Mouse (Mus musculus): ENCODE results near the gene Chrnb2. TPM values are rescaled to one million over a fixed set of nuclear protein-coding genes. Genes with fewer than 3 reads are reported as not detected.
A peak's percentile ranks its signal among the peaks of the same experiment; 100 is the strongest.

Gene Chrnb2
- total RNA-seq (2012; rRNA removed) (0.59 and 0.63 TPM in 2 replicates), total RNA-seq (2014; rRNA removed) (0.19 and 0.39 TPM in 2 replicates), polyA plus RNA-seq (2012; ENCODE audit: insufficient read length, low read depth) (1.3 TPM in 2 replicates)

DNA sequence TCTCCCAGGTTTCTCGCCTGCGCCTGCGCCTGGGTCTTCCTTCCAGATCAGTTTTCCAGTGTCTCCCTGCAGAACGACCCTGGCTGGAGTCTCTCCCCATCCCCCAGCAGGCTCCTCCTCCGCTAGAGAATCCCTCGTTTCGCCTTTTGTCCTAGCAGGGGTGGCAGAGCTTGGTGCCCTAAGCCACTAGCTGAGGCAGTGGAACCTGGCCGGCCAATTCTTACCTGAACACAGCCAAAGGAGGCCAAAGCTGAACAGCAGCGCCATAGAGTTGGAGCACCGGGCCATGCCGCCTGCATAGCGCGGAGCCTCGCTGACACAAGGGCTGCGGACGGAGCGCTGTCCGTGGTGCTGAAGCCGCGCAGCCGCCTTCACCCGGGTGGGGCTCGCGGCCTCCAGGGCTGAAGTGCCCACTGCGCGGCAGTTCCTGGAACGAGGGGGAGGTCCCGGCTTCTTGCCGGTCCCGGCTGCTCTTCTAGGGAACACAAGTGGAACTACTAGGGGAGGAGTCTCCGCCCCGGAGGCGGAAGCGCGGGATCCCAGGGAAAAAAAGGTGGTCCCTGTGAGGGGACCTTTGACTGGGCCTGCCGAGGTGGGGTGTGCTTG, at the start of gene Chrnb2:
TSS of gene Chrnb2 (minus strand) at position 514 of the 606 bp plus-strand sequence.
- TF ChIP-seq SIN3A (IDR thresholded peaks at IDR 0.05; ENCODE audit: low read length) (peak; percentile 87), MXI1 (IDR thresholded peaks at IDR 0.05; ENCODE audit: low read depth, low read length) (peak; percentile 92), NRF1 (IDR thresholded peaks at IDR 0.05; ENCODE audit: low read depth, low read length) (peak; percentile 37; the same call in 1 of the 2 replicates), ZMIZ1 (IDR thresholded peaks at IDR 0.05; ENCODE audit: low read depth, low read length) (no peak), UBTF (IDR thresholded peaks at IDR 0.05; ENCODE audit: low read depth, low read length) (0 out of 2 replicates have a peak, but pooled peaks have one; percentile 48), ELF1 (IDR thresholded peaks at IDR 0.05; ENCODE audit: low read depth, low read length) (0 out of 2 replicates have a peak, but pooled peaks have one; percentile 17), RCOR1 (conservative IDR thresholded peaks at IDR 0.05; ENCODE audit: low read depth, low read length) (no peak)
- Histone ChIP-seq H3K4me1 (ENCODE audit: control insufficient read depth in 1 of 2, insufficient read depth in 2 of 2) (0 out of 4 replicates have a peak, but pooled peaks cover 0 to 5% of the 10 kb centered on the region in 2 experiments), H3K79me2 (replicated peaks; ENCODE audit: control insufficient read depth, extremely low read depth, insufficient read depth, poor library complexity, severe bottlenecking) (no peaks in the 10 kb centered on the region), H3K4me2 (ENCODE audit: insufficient read depth, low read depth, poor library complexity, severe bottlenecking) (no peak within 1 kb of the TSS), H3K27ac (ENCODE audit: insufficient read depth, low read depth) (no peak within 1 kb of the TSS), H3K9ac (ENCODE audit: insufficient read depth, low read depth) (no peak within 1 kb of the TSS), H3K27me3 (replicated peaks) (no peaks in the 10 kb centered on the region), H3K4me3 (replicated peaks in 1 of 3; ENCODE audit: low read depth in 2 of 3, low read length in 2 of 3, poor library complexity in 1 of 3) (no peak within 1 kb of the TSS), H3K36me3 (replicated peaks in 1 of 2; ENCODE audit: control insufficient read depth in 1 of 2, insufficient read depth in 1 of 2, low read length in 1 of 2) (peaks cover 0 to 8% of the 10 kb centered on the region in 2 experiments), H3K9me3 (replicated peaks; ENCODE audit: low read length) (no peaks in the 10 kb centered on the region)
- DNase-seq (ENCODE audit: extremely low read depth) = no peak
- dilution Hi-C loops (cut with MboI; ENCODE audit: extremely low pct_ligation_motif_present, extremely low pct_unique_long_range_greater_than_20kb, low sequenced_read_pairs) = no loop called here
- in situ Hi-C loops (cut with MboI; ENCODE audit: low pct_ligation_motif_present, low pct_unique_long_range_greater_than_20kb, low sequenced_read_pairs) = loop anchor here (25.0 kb wide), 1 partner anchor 427 kb away; the partner anchor contains the start of genes Adam15 and Efna4

DNA sequence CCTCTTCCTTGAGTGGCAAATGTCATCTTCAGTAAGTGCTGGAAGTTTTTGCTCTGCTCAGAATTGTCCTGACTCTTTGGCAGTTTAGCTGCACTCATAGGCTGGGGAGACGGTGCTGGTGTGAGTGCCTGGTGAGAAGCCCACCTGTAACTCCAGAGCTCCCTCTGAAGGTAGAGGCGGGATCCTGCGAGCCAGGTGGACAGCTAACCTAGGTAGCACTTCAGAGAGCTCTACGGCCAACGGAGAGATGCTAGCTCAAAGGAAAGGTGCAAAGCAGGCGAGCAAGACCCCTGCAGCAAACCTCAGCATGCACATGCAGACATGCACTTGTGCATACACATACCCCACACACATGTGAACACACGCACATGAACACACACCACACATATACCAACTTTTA, 49.6 kb upstream of the Chrnb2 start:
- in situ Hi-C loops (cut with MboI; ENCODE audit: low pct_ligation_motif_present, low pct_unique_long_range_greater_than_20kb, low sequenced_read_pairs) = no loop called here
- H3K79me2 ChIP-seq (replicated peaks; ENCODE audit: control insufficient read depth, extremely low read depth, insufficient read depth, poor library complexity, severe bottlenecking) = no peaks in the 10 kb centered on the region
- H3K4me3 ChIP-seq (replicated peaks in 1 of 3; ENCODE audit: low read depth in 2 of 3, low read length in 2 of 3, poor library complexity in 1 of 3) = no peak overlapping the region
- no peaks in the 10 kb centered on the region for H3K36me3 ChIP-seq (replicated peaks in 1 of 2; ENCODE audit: control insufficient read depth in 1 of 2, insufficient read depth in 1 of 2, low read length in 1 of 2)
- H3K9me3 ChIP-seq (replicated peaks; ENCODE audit: low read length) = no peaks in the 10 kb centered on the region
- peak; percentile 11 for TF ChIP-seq RAD21 (IDR thresholded peaks at IDR 0.05; ENCODE audit: low read depth, low read length)
- no peak for TF ChIP-seq NRF1 (IDR thresholded peaks at IDR 0.05; ENCODE audit: low read depth, low read length)
- no peak for TF ChIP-seq SIN3A (IDR thresholded peaks at IDR 0.05; ENCODE audit: low read length)
- TF ChIP-seq USF2 (conservative IDR thresholded peaks at IDR 0.05; ENCODE audit: low read depth, low read length) = no peak
- no peak for TF ChIP-seq POLR2A (IDR thresholded peaks at IDR 0.05; ENCODE audit: low read depth, low read length)
- TF ChIP-seq BHLHE40 (IDR thresholded peaks at IDR 0.05; ENCODE audit: low read depth, low read length) = no peak
- TF ChIP-seq CTCF (conservative IDR thresholded peaks at IDR 0.05 in 1 of 2, IDR thresholded peaks at IDR 0.05 in 1 of 2; ENCODE audit: low read depth in 2 of 2, low read length in 2 of 2) = peak in 1 of 2 experiments; percentile 38; a peak in 2 of 4 replicates
- TF ChIP-seq MXI1 (IDR thresholded peaks at IDR 0.05; ENCODE audit: low read depth, low read length) = no peak
- H3K4me1 ChIP-seq (ENCODE audit: control insufficient read depth in 1 of 2, insufficient read depth in 2 of 2) = peaks cover 0 to 7% of the 10 kb centered on the region in 2 experiments; a peak in 1 of 4 replicates
- H3K27me3 ChIP-seq (replicated peaks) = peaks cover 8% of the 10 kb centered on the region
- H3K4me2 ChIP-seq (ENCODE audit: insufficient read depth, low read depth, poor library complexity, severe bottlenecking) = no peak overlapping the region
- no peak overlapping the region for H3K27ac ChIP-seq (ENCODE audit: insufficient read depth, low read depth)
- no peak overlapping the region for H3K9ac ChIP-seq (ENCODE audit: insufficient read depth, low read depth)
- no peak for DNase-seq (ENCODE audit: extremely low read depth)
- dilution Hi-C loops (cut with MboI; ENCODE audit: extremely low pct_ligation_motif_present, extremely low pct_unique_long_range_greater_than_20kb, low sequenced_read_pairs) = no loop called here

Measured in CH12.LX (cell line).